Mouse (Mus musculus) C2C12 (cell line): ENCODE measurements around the gene Ctnnbl1. TPM values are rescaled to one million over a fixed set of nuclear protein-coding genes. Genes with fewer than 3 reads are reported as not detected.

Experiments
- H3K27me3 ChIP-seq: one replicate; pipeline ENCODE4 v1.6.1; 2011; ENCODE audit not compliant: control insufficient read depth, insufficient read depth, insufficient read length
- H3K36me3 ChIP-seq: one replicate; pipeline ENCODE4 v1.6.1; 2011; ENCODE audit not compliant: control insufficient read depth, insufficient read depth
- H3K4me3 ChIP-seq: one replicate; pipeline ENCODE4 v1.5.1; 2011; ENCODE audit warnings: mild to moderate bottlenecking, control low read depth; ENCODE audit not compliant: poor library complexity, insufficient read depth, severe bottlenecking
- H3K79me2 ChIP-seq: one replicate; pipeline ENCODE4 v1.6.1; 2011; ENCODE audit not compliant: control insufficient read depth, insufficient read depth
- H3K79me3 ChIP-seq: one replicate; pipeline ENCODE4 v1.6.1; 2011; ENCODE audit warnings: low read depth, control low read depth
- H3ac ChIP-seq: one replicate; pipeline ENCODE3; 2011; ENCODE audit warnings: low read depth; ENCODE audit not compliant: control insufficient read depth, insufficient read length
- CEBPB ChIP-seq: IDR thresholded peaks from one replicate; pipeline ENCODE4 v1.6.1; 2011; ENCODE audit warnings: low read depth, mild to moderate bottlenecking, control low read depth, moderate library complexity
- CTCF ChIP-seq: IDR thresholded peaks from one replicate; pipeline ENCODE4 v1.5.1; 2011; ENCODE audit not compliant: control insufficient read depth, insufficient read depth, insufficient read length
- FOSL1 ChIP-seq: IDR thresholded peaks from one replicate; pipeline ENCODE4 v1.8.0; 2011; ENCODE audit warnings: mild to moderate bottlenecking, low read length; ENCODE audit not compliant: poor library complexity, insufficient read depth, severe bottlenecking
- MAX ChIP-seq: IDR thresholded peaks from one replicate; pipeline ENCODE4 v1.6.1; 2011; ENCODE audit warnings: mild to moderate bottlenecking, control low read depth
- MYOD1 ChIP-seq: IDR thresholded peaks from one replicate; pipeline ENCODE4 v1.6.1; 2011; ENCODE audit warnings: low read depth; ENCODE audit not compliant: control insufficient read depth, insufficient read length
- MYOG ChIP-seq: IDR thresholded peaks from one replicate; pipeline ENCODE4 v1.6.1; 2011; ENCODE audit not compliant: control insufficient read depth, insufficient read length; ENCODE audit errors: extremely low read depth
- USF1 ChIP-seq: IDR thresholded peaks from one replicate; pipeline ENCODE4 v1.6.1; 2011; ENCODE audit warnings: low read depth, mild to moderate bottlenecking, control low read depth, moderate library complexity
- polyA plus RNA-seq: library from polyadenylated mRNA; unstranded; fragments of >200 nt; fragmentation: generic; extraction: Trizol; gene quantifications from one replicate; pipeline ENCODE4 v1.2.1, GENCODE M21; 2012; ENCODE audit warnings: missing spikeins

Gene Ctnnbl1
- polyA plus RNA-seq, 1 experiment: 42.0 TPM

- Histone ChIP-seq H3K79me2 (no peaks in the 10 kb centered on the region), H3K79me3 (no peaks in the 10 kb centered on the region), H3K36me3 (no peaks in the 10 kb centered on the region), H3K4me3 (no peak overlapping the region), H3K27me3 (peaks cover 48% of the 10 kb centered on the region), H3ac (no peak overlapping the region)
- TF ChIP-seq CTCF: no peak
- no peak for TF ChIP-seq FOSL1
- TF ChIP-seq CEBPB: no peak
- no peak for TF ChIP-seq MAX
- TF ChIP-seq MYOD1: no peak
- TF ChIP-seq USF1: no peak
Observed at GRCm38 (mm10) chr2:157935444-157936171, 198.4 kb downstream of the Ctnnbl1 start.

GRCm38 (mm10) chr2:157936676-157937075 is 199.5 kb downstream of the Ctnnbl1 start:
- H3K79me3 ChIP-seq: no peaks in the 10 kb centered on the region
- H3K27me3 ChIP-seq: peaks cover 56% of the 10 kb centered on the region
- H3K4me3 ChIP-seq: no peak overlapping the region
- TF ChIP-seq CEBPB: no peak
- no peak for TF ChIP-seq MAX
- no peak for TF ChIP-seq FOSL1
- no peak for TF ChIP-seq CTCF
- no peak for TF ChIP-seq MYOG
- TF ChIP-seq MYOD1: no peak
- no peak for TF ChIP-seq USF1
- no peak overlapping the region for H3ac ChIP-seq
- H3K36me3 ChIP-seq: no peaks in the 10 kb centered on the region
- no peaks in the 10 kb centered on the region for H3K79me2 ChIP-seq

- TF ChIP-seq MYOG (no peak), MYOD1 (no peak)
- Histone ChIP-seq H3K36me3 (no peaks in the 10 kb centered on the region), H3ac (no peak overlapping the region), H3K79me2 (no peaks in the 10 kb centered on the region), H3K27me3 (peaks cover 75% of the 10 kb centered on the region), H3K4me3 (no peak overlapping the region), H3K79me3 (no peaks in the 10 kb centered on the region)
Observed at GRCm38 (mm10) chr2:157940586-157941185, 203.5 kb downstream of the Ctnnbl1 start.

Other genes with a start within 250 kb of the Ctnnbl1 start
- 1.3 TPM for gene Nnat, start 177.3 kb upstream of the Ctnnbl1 start, polyA plus RNA-seq
- gene Blcap, start 166.1 kb upstream of the Ctnnbl1 start, polyA plus RNA-seq: 25.2 TPM
- not detected for gene Vstm2l, start 177.3 kb downstream of the Ctnnbl1 start, polyA plus RNA-seq